Mouse (Mus musculus) c-Kit-positive CD71-positive TER-119-negative erythroid progenitor cells, embryonic 14.5 days (primary cell): ENCODE measurements at regions not wholly inside any gene's neighbourhood (a gene's known extent, or its start where the extent isn't known, plus 50 kb on each side); places are given as distances from the start of the nearest gene placed in this dataset.

Source experiments
- DNase-seq: peaks from one replicate; pipeline ENCODE4 v3.0.0-alpha.2; 2013; ENCODE audit warnings: low read depth

DNA sequence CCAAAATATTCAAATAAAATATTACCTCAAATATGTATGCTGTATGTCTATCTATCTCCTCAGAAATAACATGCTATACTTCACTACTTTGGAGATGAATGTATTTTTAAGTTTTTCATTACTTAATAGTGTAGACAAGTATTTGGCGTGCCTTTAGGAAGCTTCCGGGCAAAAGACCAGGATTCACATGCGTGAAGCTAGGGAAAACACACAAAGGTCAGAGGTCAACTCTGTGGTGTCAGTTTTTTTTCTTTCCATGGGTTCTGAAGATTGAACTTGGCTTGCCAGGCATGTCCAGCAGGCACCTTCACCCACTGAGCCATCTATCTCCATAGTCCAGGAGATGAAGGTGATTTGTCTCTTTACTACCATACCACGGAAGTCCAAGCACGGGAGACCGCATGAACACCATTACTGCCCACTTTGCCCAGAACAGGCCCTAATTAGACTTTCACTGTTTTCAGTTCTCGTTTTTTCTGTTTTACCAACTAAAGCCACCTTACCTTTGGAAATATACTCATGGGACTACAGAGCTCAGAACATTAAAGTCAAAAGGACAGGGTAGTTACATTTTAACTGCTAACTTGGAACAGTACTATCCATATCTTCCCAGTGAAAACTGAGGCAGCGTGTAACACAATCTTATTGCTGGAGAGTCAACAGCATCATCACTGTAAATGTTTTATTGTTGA lies 76.9 kb upstream of the Ak4 start:
- DNase-seq: no peak

GRCm38 (mm10) chr4:101340741-101341140 lies 75.7 kb upstream of the Jak1 start:
- no peak for DNase-seq

DNA sequence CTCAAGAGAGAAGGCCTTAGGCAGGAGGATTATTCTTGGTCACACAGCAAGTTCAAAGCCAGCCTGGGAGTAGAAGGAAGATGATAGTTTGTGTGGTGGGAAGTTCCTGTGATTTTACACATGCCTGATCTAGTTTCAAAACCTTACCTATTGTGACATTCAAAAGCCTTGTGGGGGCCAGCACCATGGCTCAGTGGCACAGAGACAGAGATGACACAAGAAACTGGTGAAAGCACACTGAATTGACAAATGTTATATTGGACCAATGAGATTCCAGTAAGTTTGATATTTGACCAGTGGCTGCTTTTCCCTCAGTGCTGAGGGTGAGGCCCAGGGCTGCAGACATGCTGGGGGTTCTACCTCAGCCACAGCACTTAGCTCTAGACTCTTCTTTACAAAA lies 73.1 kb upstream of the Jak1 start:
- no peak for DNase-seq

- DNase-seq: no peak
Measured at GRCm38 (mm10) chr4:101336811-101337210, 71.7 kb upstream of the Jak1 start.

GRCm38 (mm10) chr4:101336371-101336770 lies 71.3 kb upstream of the Jak1 start:
- DNase-seq: no peak

GRCm38 (mm10) chr4:101333868-101334267 lies 68.8 kb upstream of the Jak1 start:
- DNase-seq: no peak

- no peak for DNase-seq
Measured at GRCm38 (mm10) chr4:101333036-101333435, 68.0 kb upstream of the Jak1 start.

GRCm38 (mm10) chr4:101331231-101331630 lies 66.1 kb upstream of the Jak1 start:
- DNase-seq: no peak

- no peak for DNase-seq
Measured at GRCm38 (mm10) chr4:101329060-101329459, 64.0 kb upstream of the Jak1 start.

- DNase-seq: no peak
Measured at GRCm38 (mm10) chr4:101326067-101326466, 61.0 kb upstream of the Jak1 start.

GRCm38 (mm10) chr4:101321731-101322130 lies 56.6 kb upstream of the Jak1 start:
- no peak for DNase-seq

GRCm38 (mm10) chr4:101320587-101320986 lies 55.5 kb upstream of the Jak1 start:
- peak; percentile 28 for DNase-seq

DNA sequence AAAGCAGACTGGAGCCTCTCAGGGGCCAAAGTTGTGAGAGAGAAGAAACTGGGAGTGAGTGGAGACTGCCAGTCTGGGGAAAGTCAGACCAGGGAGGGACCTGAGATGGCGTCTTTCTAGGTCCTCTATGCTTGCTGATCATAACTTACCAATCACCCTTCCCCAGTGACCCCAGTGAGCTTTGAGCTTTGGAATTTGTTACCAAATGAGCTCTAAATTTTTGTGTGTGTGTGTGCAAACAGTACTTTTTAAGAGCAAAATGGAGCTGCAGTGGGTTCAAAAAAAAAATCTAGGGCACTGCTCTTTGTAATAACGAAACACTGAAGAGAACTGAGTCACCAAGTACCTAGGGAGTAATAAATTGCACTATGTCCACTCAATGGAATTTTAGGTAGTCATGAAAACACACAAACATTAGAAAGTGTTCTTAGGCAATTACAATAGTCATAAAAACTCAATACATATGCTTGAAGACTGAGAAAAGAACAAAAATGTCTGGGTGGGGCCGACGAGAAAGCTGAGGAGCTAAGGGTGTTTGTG lies 54.7 kb upstream of the Jak1 start:
- no peak for DNase-seq

- no peak for DNase-seq
Measured at GRCm38 (mm10) chr4:101318836-101319235, 53.8 kb upstream of the Jak1 start.

DNA sequence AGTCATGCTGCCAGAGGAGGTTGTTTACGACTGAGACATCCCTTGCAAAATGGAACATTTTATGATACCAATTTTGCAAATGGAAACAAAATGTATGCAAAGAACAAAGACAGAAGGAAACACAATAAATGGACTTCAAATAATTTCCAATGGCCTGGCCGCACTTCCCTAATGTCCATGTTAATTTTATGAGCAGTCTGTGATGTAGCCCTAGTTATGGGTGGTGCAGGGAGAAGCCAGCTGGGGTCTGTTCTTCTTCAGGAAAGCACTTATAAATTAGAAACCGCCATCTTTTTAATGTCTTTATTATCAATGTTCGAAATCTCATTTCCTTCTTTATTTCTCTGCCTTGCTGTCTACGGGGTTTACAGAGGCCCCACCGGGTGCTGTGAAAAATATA lies 51.0 kb upstream of the Jak1 start:
- DNase-seq: no peak
